Mouse (Mus musculus) small intestine, adult 2 months (tissue): ENCODE measurements around the gene Golga4. TPM values are rescaled to one million over a fixed set of nuclear protein-coding genes. Genes with fewer than 3 reads are reported as not detected.

Source experiments
- H3K27ac ChIP-seq: fragments of 200-500 bp; 2 replicates; pipeline ENCODE4 v1.5.1; 2012; ENCODE audit warnings: low read depth, low read length, control low read depth, inconsistent platforms; ENCODE audit not compliant: insufficient read depth
- H3K27me3 ChIP-seq: fragments of 200-500 bp; 2 replicates; pipeline ENCODE4 v1.6.1; 2012; ENCODE audit warnings: mild to moderate bottlenecking, moderate library complexity, low read length, inconsistent platforms; ENCODE audit not compliant: control insufficient read depth, insufficient read depth
- H3K36me3 ChIP-seq: fragments of 200-500 bp; 2 replicates; pipeline ENCODE4 v1.6.1; 2012; ENCODE audit warnings: mild to moderate bottlenecking, low read length, control low read depth, inconsistent platforms; ENCODE audit not compliant: control insufficient read depth, insufficient read depth
- H3K4me1 ChIP-seq: fragments of 200-500 bp; 2 replicates; pipeline ENCODE4 v1.6.1; 2012; ENCODE audit warnings: low read length, inconsistent platforms, mixed read lengths; ENCODE audit not compliant: control insufficient read depth, insufficient read depth, insufficient read length
- H3K4me3 ChIP-seq: fragments of 200-500 bp; 2 replicates; pipeline ENCODE4 v1.5.1; 2012; ENCODE audit warnings: low read depth, mild to moderate bottlenecking, control low read depth, inconsistent platforms, low read length, moderate library complexity
- CTCF ChIP-seq: fragments of 200-500 bp; IDR thresholded peaks from 2 replicates; pipeline ENCODE4 v1.5.1; 2012; ENCODE audit warnings: low read depth, mild to moderate bottlenecking, control low read depth, inconsistent platforms, low read length, moderate library complexity, mixed read lengths; ENCODE audit not compliant: insufficient replicate concordance, insufficient read length; ENCODE audit errors: extremely low read depth
- POLR2A ChIP-seq: fragments of 200-500 bp; IDR thresholded peaks from 2 replicates; pipeline ENCODE4 v1.6.1; 2012; ENCODE audit warnings: low read depth, mild to moderate bottlenecking, control low read depth, inconsistent platforms, low read length, moderate library complexity
- WGBS: fragments of 180-500 bp; shearing (Covaris S2); methylation state at CpG from one replicate; pipeline ENCODE4 v1.1.7; 2018; 5-methylcytosine and 5-hydroxymethylcytosine counted together
- polyA plus RNA-seq: library from polyadenylated mRNA; depleted of rRNA; stranded (reverse); fragments of >200 nt; gene quantifications from 2 replicates; pipeline ENCODE4 v1.2.3, GENCODE M21; 2012

The Golga4 gene
- polyA plus RNA-seq, 1 experiment = 17.8 TPM

GRCm38 (mm10) chr9:118570865-118571264, 64.8 kb downstream of the Golga4 start:
- WGBS = 78% methylated on average over 4 of the region's 4 CpGs
- Histone ChIP-seq H3K4me1 (no peaks in the 10 kb centered on the region), H3K36me3 (peaks cover 69% of the 10 kb centered on the region), H3K27ac (no peak overlapping the region), H3K4me3 (no peak overlapping the region), H3K27me3 (no peaks in the 10 kb centered on the region)
- no peak for TF ChIP-seq POLR2A
- no peak for TF ChIP-seq CTCF

- H3K27me3 ChIP-seq = no peaks in the 10 kb centered on the region
- TF ChIP-seq POLR2A (no peak), CTCF (no peak)
- WGBS = 87% methylated on average over 4 of the region's 4 CpGs
- no peak overlapping the region for H3K27ac ChIP-seq
- H3K4me1 ChIP-seq = no peaks in the 10 kb centered on the region
- peaks cover 65% of the 10 kb centered on the region for H3K36me3 ChIP-seq
- no peak overlapping the region for H3K4me3 ChIP-seq
Observed at GRCm38 (mm10) chr9:118571701-118572100, 65.6 kb downstream of the Golga4 start.

GRCm38 (mm10) chr9:118574911-118575310, 68.8 kb downstream of the Golga4 start:
- 87% methylated on average over 5 of the region's 5 CpGs for WGBS
- Histone ChIP-seq H3K27me3 (no peaks in the 10 kb centered on the region), H3K4me3 (no peak overlapping the region), H3K27ac (no peak overlapping the region), H3K36me3 (peaks cover 59% of the 10 kb centered on the region), H3K4me1 (no peaks in the 10 kb centered on the region)
- TF ChIP-seq POLR2A (no peak), CTCF (no peak)

- Histone ChIP-seq H3K4me1 (no peaks in the 10 kb centered on the region), H3K36me3 (peaks cover 52% of the 10 kb centered on the region), H3K27ac (no peak overlapping the region), H3K4me3 (no peak overlapping the region), H3K27me3 (no peaks in the 10 kb centered on the region)
- WGBS = 82% methylated on average over 6 of the region's 6 CpGs
- no peak for TF ChIP-seq CTCF
- no peak for TF ChIP-seq POLR2A
Observed at GRCm38 (mm10) chr9:118580371-118580770, 74.3 kb downstream of the Golga4 start.

- Histone ChIP-seq H3K27me3 (no peaks in the 10 kb centered on the region), H3K27ac (no peak overlapping the region), H3K36me3 (peaks cover 43% of the 10 kb centered on the region), H3K4me1 (peaks cover 7% of the 10 kb centered on the region; the same call in 1 of the 2 replicates), H3K4me3 (no peak overlapping the region)
- WGBS = 65% methylated on average over 6 of the region's 6 CpGs
- TF ChIP-seq POLR2A = no peak
- TF ChIP-seq CTCF = no peak
Observed at GRCm38 (mm10) chr9:118582757-118583156, 76.7 kb downstream of the Golga4 start.

GRCm38 (mm10) chr9:118584838-118585237, 78.8 kb downstream of the Golga4 start:
- Histone ChIP-seq H3K27ac (no peak overlapping the region), H3K27me3 (no peaks in the 10 kb centered on the region), H3K4me1 (peaks cover 13% of the 10 kb centered on the region; the same call in 1 of the 2 replicates), H3K36me3 (peaks cover 30% of the 10 kb centered on the region), H3K4me3 (no peak overlapping the region)
- TF ChIP-seq CTCF (no peak), POLR2A (no peak)
- 56% methylated on average over 1 of the region's 1 CpGs for WGBS

GRCm38 (mm10) chr9:118585998-118586397, 79.9 kb downstream of the Golga4 start:
- Histone ChIP-seq H3K4me3 (no peak overlapping the region), H3K27ac (no peak overlapping the region), H3K36me3 (peaks cover 23% of the 10 kb centered on the region), H3K27me3 (no peaks in the 10 kb centered on the region), H3K4me1 (peaks cover 18% of the 10 kb centered on the region; the same call in 1 of the 2 replicates)
- no peak for TF ChIP-seq POLR2A
- no peak for TF ChIP-seq CTCF
- 69% methylated on average over 6 of the region's 6 CpGs for WGBS

GRCm38 (mm10) chr9:118587115-118587514, 81.0 kb downstream of the Golga4 start:
- TF ChIP-seq CTCF (no peak), POLR2A (no peak)

More at GRCm38 (mm10) chr9:118587115-118587514, 81.0 kb downstream of the Golga4 start:
- H3K27ac ChIP-seq = no peak overlapping the region
- peaks cover 16% of the 10 kb centered on the region for H3K36me3 ChIP-seq
- no peaks in the 10 kb centered on the region for H3K27me3 ChIP-seq
- WGBS = 39% methylated on average over 4 of the region's 4 CpGs
- peaks cover 18% of the 10 kb centered on the region; the same call in 1 of the 2 replicates for H3K4me1 ChIP-seq
- no peak overlapping the region for H3K4me3 ChIP-seq
